Mouse (Mus musculus) midbrain, embryonic 12.5 days (tissue): Measurements from ENCODE around the gene Zfp131. TPM values are rescaled to one million over a fixed set of nuclear protein-coding genes. Genes with fewer than 3 reads are reported as not detected.

Experiments used
- ATAC-seq: fragments of 200-750 bp; cut with Nextera tagmentation; 2 replicates; pipeline ENCODE4 v1.8.0; 2017; ENCODE audit warnings: low read depth, moderate TSS enrichment, moderate library complexity; ENCODE audit not compliant: low FRiP score
- H3K27ac ChIP-seq: fragments of 300-500 bp; sonication (generic); replicated peaks from 2 replicates; pipeline ENCODE4 v1.5.1; 2016; ENCODE audit warnings: mild to moderate bottlenecking
- H3K27me3 ChIP-seq: fragments of 300-500 bp; sonication (generic); 2 replicates; pipeline ENCODE4 v1.6.1; 2016; ENCODE audit warnings: mild to moderate bottlenecking
- H3K36me3 ChIP-seq: fragments of 300-500 bp; sonication (generic); 2 replicates; pipeline ENCODE4 v1.6.1; 2016
- H3K4me1 ChIP-seq: fragments of 300-500 bp; sonication (generic); 2 replicates; pipeline ENCODE4 v1.6.1; 2016
- H3K4me2 ChIP-seq: fragments of 300-500 bp; sonication (generic); replicated peaks from 2 replicates; pipeline ENCODE4 v1.6.1; 2016; ENCODE audit warnings: mild to moderate bottlenecking, moderate library complexity
- H3K4me3 ChIP-seq: fragments of 300-500 bp; sonication (generic); 2 replicates; pipeline ENCODE4 v1.5.1; 2016; ENCODE audit warnings: mild to moderate bottlenecking
- H3K9ac ChIP-seq: fragments of 300-500 bp; sonication (generic); replicated peaks from 2 replicates; pipeline ENCODE4 v1.6.1; 2016; ENCODE audit warnings: mild to moderate bottlenecking, moderate library complexity
- H3K9me3 ChIP-seq: fragments of 300-500 bp; sonication (generic); 2 replicates; pipeline ENCODE4 v1.6.1; 2016; ENCODE audit warnings: mild to moderate bottlenecking
- WGBS: fragments of 180-500 bp; shearing (Covaris S2); methylation state at CpG from one replicate; pipeline ENCODE4 v1.1.7; 2016; 5-methylcytosine and 5-hydroxymethylcytosine counted together
- polyA plus RNA-seq: library from polyadenylated mRNA; unstranded; fragments of >200 nt; fragmentation: Nextera tagmentation; extraction: Ambion mirVana; gene quantifications from 2 replicates; pipeline ENCODE4 v1.2.1, GENCODE M21; 2016

Zfp131 gene
- polyA plus RNA-seq, 1 experiment from 2014 or later: 53.7 TPM

DNA sequence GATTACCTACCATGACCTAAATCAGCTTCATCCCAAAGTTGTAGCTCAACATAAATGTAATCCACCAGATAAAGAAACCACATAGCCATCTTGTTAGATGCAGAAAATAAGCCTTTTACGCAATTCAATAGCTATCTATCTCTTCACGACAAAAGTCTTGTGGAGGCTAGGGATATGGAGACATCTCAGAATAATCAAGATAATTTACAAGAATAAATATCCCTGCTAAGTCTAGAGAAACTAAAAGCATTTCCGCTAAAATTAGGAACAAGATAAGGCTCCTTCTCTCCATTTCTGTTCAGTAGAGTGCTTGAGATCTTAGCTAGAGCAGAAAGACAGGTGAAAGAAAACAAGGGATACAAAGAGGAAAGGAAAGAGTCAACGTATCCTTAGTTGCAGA is 43.8 kb downstream of the Zfp131 start:
- Histone ChIP-seq H3K4me2 (no peak overlapping the region), H3K4me3 (no peak overlapping the region), H3K27ac (no peak overlapping the region), H3K4me1 (peaks cover 8% of the 10 kb centered on the region), H3K9ac (no peak overlapping the region), H3K9me3 (no peaks in the 10 kb centered on the region), H3K36me3 (no peaks in the 10 kb centered on the region), H3K27me3 (no peaks in the 10 kb centered on the region)
- 84% methylated on average over 4 of the region's 4 CpGs for WGBS
- ATAC-seq: no peak

- Histone ChIP-seq H3K27me3 (no peaks in the 10 kb centered on the region), H3K36me3 (no peaks in the 10 kb centered on the region), H3K4me3 (no peak overlapping the region), H3K9me3 (no peaks in the 10 kb centered on the region), H3K4me1 (peaks cover 16% of the 10 kb centered on the region), H3K9ac (no peak overlapping the region), H3K27ac (no peak overlapping the region), H3K4me2 (no peak overlapping the region)
- no peak for ATAC-seq
- 67% methylated on average over 3 of the region's 3 CpGs for whole genome bisulfite sequencing
Observed at GRCm38 (mm10) chr13:119743470-119743869, 47.2 kb downstream of the Zfp131 start.

DNA sequence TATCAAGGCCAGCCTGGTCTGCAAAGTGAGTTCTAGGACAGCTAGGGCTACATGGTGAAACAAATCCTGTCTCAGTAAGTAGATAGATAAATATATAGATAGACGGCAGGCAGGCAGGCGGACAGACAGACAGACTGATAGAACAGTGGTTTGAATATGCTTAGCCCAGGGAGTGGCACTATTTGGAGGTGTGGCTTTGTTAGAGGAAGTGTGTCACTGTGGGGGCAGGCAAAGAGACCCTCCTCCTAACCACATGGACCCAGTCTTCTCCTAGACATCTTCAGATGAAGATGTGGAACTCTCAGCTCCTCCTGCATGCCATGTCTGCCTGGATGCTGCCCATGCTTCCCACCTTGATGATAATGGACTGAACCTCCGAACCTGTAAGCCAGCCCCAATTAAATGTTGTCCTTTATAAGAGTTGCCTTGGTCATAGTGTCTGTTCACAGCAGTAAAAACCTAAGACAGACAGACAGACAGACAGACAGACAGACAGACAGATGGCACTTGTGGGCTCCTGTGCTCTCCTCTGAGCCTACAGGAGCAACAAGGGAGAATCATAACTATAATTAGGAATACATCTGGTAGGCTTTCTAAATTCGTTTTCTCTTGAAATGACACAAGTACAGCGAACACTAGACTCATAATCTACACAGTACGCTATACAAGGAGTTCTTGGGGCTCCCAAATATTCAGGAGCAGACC is 47.8 kb downstream of the Zfp131 start:
- ATAC-seq: no peak
- Histone ChIP-seq H3K36me3 (no peaks in the 10 kb centered on the region), H3K9ac (no peak overlapping the region), H3K9me3 (no peaks in the 10 kb centered on the region), H3K4me3 (no peak overlapping the region), H3K4me1 (peaks cover 16% of the 10 kb centered on the region), H3K27ac (no peak overlapping the region), H3K4me2 (no peak overlapping the region), H3K27me3 (no peaks in the 10 kb centered on the region)
- 87% methylated on average over 6 of the region's 6 CpGs for WGBS

DNA sequence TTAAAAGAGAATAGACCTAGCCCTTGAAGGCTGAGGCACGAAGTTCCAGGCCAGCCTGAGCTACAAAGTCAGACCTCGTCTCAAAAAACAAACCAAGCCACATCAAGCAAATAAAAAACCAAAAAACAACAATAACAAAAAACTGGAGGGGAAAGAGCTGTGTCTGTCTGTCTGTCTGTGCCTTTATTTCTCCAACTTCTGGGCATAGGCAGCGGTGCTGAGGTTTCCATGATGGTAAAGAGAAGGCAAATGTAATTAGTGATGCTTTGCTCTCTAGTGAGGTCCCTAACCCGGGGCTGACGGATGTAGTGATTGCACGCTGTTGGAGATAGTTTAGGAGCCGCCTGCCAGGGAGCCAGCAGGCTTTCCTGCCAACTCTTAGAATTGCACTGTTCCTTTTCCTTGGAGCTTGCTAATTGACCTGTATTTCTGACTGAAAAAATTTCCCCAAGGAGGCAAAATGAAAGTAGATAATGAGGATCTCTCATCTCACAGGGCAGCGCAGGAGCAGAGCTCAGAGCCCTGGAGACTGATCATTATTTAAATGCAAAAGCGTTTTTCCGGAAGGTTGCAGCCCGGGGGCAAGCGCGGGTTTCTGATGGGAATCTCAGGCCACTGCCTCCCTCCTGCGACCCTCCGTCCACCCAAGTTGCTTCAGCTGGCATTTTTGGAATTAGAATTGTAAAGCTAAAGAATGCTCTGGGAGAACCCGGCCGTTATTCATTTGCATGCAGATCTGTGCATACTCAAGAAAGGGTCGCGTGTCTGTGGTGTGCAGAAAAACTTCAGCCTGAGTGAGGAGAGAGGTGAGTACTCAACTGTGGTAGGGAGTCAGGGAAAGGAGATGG is 49.1 kb downstream of the Zfp131 start:
- Histone ChIP-seq H3K27me3 (no peaks in the 10 kb centered on the region), H3K9me3 (no peaks in the 10 kb centered on the region), H3K4me1 (peaks cover 16% of the 10 kb centered on the region), H3K36me3 (no peaks in the 10 kb centered on the region), H3K27ac (peak overlapping the region; percentile 21), H3K4me2 (peak overlapping the region; percentile 43), H3K4me3 (peak overlapping the region; percentile 20), H3K9ac (no peak overlapping the region)
- WGBS: 3% methylated on average over 19 of the region's 19 CpGs
- peak; percentile 67 for ATAC-seq

- Histone ChIP-seq H3K27me3 (no peaks in the 10 kb centered on the region), H3K36me3 (no peaks in the 10 kb centered on the region), H3K9me3 (no peaks in the 10 kb centered on the region), H3K4me3 (no peak overlapping the region), H3K4me2 (no peak overlapping the region), H3K27ac (no peak overlapping the region), H3K4me1 (peaks cover 9% of the 10 kb centered on the region), H3K9ac (no peak overlapping the region)
- no peak for ATAC-seq
- 46% methylated on average over 6 of the region's 6 CpGs for WGBS
Observed at GRCm38 (mm10) chr13:119731448-119731847, 59.2 kb downstream of the Zfp131 start.

GRCm38 (mm10) chr13:119729406-119729805 is 61.3 kb downstream of the Zfp131 start:
- ATAC-seq: no peak
- Histone ChIP-seq H3K4me2 (no peak overlapping the region), H3K4me3 (no peak overlapping the region), H3K9ac (no peak overlapping the region), H3K27me3 (no peaks in the 10 kb centered on the region), H3K4me1 (peaks cover 9% of the 10 kb centered on the region), H3K9me3 (no peaks in the 10 kb centered on the region), H3K27ac (no peak overlapping the region), H3K36me3 (no peaks in the 10 kb centered on the region)
- 92% methylated on average over 7 of the region's 7 CpGs for WGBS

- Histone ChIP-seq H3K27ac (no peak overlapping the region), H3K4me2 (no peak overlapping the region), H3K4me3 (no peak overlapping the region), H3K9me3 (no peaks in the 10 kb centered on the region), H3K9ac (no peak overlapping the region), H3K36me3 (no peaks in the 10 kb centered on the region), H3K27me3 (no peaks in the 10 kb centered on the region), H3K4me1 (peaks cover 9% of the 10 kb centered on the region)
- 67% methylated on average over 26 of the region's 26 CpGs for WGBS
- ATAC-seq: no peak
Observed at GRCm38 (mm10) chr13:119727608-119728387, 62.9 kb downstream of the Zfp131 start.

- Histone ChIP-seq H3K27ac (no peak overlapping the region), H3K4me3 (no peak overlapping the region), H3K4me2 (no peak overlapping the region), H3K4me1 (peaks cover 9% of the 10 kb centered on the region), H3K27me3 (no peaks in the 10 kb centered on the region), H3K9ac (no peak overlapping the region), H3K9me3 (no peaks in the 10 kb centered on the region), H3K36me3 (no peaks in the 10 kb centered on the region)
- 87% methylated on average over 7 of the region's 7 CpGs for whole genome bisulfite sequencing
- ATAC-seq: no peak
Observed at GRCm38 (mm10) chr13:119724541-119724940, 66.1 kb downstream of the Zfp131 start.

GRCm38 (mm10) chr13:119723368-119723767 is 67.3 kb downstream of the Zfp131 start:
- no peak overlapping the region for H3K4me2 ChIP-seq
- 85% methylated on average over 5 of the region's 5 CpGs for WGBS
- no peak for ATAC-seq
- no peaks in the 10 kb centered on the region for H3K27me3 ChIP-seq
- no peaks in the 10 kb centered on the region for H3K9me3 ChIP-seq
- no peak overlapping the region for H3K9ac ChIP-seq
- no peaks in the 10 kb centered on the region for H3K36me3 ChIP-seq
- peaks cover 9% of the 10 kb centered on the region for H3K4me1 ChIP-seq
- H3K4me3 ChIP-seq: no peak overlapping the region
- no peak overlapping the region for H3K27ac ChIP-seq

GRCm38 (mm10) chr13:119722447-119722846 is 68.2 kb downstream of the Zfp131 start:
- Histone ChIP-seq H3K27ac (no peak overlapping the region), H3K4me3 (no peak overlapping the region), H3K27me3 (no peaks in the 10 kb centered on the region), H3K36me3 (no peaks in the 10 kb centered on the region), H3K4me2 (no peak overlapping the region), H3K9ac (no peak overlapping the region), H3K4me1 (0 out of 2 replicates have a peak, but pooled peaks cover under 1% of the 10 kb centered on the region), H3K9me3 (no peaks in the 10 kb centered on the region)
- WGBS: 88% methylated on average over 3 of the region's 3 CpGs
- ATAC-seq: no peak

- 84% methylated on average over 2 of the region's 2 CpGs for WGBS
- H3K36me3 ChIP-seq: no peaks in the 10 kb centered on the region
- H3K9ac ChIP-seq: no peak overlapping the region
- no peak overlapping the region for H3K4me3 ChIP-seq
- no peaks in the 10 kb centered on the region for H3K9me3 ChIP-seq
- no peak overlapping the region for H3K4me2 ChIP-seq
- ATAC-seq: no peak
- no peak overlapping the region for H3K27ac ChIP-seq
- no peaks in the 10 kb centered on the region for H3K4me1 ChIP-seq
- H3K27me3 ChIP-seq: no peaks in the 10 kb centered on the region
Observed at GRCm38 (mm10) chr13:119716105-119716504, 74.6 kb downstream of the Zfp131 start.
